Mouse (Mus musculus) mouse embryonic stem cell (cell line): ENCODE data around the gene Tnnc1.

Experiments used
- in situ Hi-C, 2 experiments: fragments of 300-500 bp; cut with MboI; formaldehyde crosslinking; loops; 1 replicate in 1 of 2; 3 replicates in 1 of 2; pipeline ENCODE4 v1.14.3; 2019 to 2020; ENCODE audit warnings: low sequenced_read_pairs in 2 of 2, low pct_unique_long_range_greater_than_20kb in 1 of 2, mixed read lengths in 1 of 2; ENCODE audit not compliant: unreplicated experiment in 1 of 2

The Tnnc1 gene

DNA sequence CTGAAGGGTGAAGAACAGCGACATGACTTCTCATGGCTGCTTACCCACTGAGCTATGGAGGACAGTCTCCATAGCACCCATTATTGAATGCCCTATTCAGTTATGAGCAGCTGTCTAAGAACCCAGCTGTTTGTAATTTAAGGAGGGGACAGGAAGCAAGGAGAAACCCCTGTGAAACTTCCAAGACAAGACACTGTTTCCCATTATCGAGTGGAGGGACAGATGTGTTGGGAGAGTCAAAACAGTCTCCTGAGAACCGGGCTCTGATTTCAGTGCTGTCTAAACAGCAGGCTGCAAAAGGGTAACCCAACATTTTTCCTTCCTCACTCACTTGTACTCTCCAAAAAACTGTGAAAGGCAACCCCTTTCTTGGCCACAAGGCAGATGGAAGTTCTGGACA, 32.4 kb downstream of the Tnnc1 start:
- in situ Hi-C loops, result no loop called here

DNA sequence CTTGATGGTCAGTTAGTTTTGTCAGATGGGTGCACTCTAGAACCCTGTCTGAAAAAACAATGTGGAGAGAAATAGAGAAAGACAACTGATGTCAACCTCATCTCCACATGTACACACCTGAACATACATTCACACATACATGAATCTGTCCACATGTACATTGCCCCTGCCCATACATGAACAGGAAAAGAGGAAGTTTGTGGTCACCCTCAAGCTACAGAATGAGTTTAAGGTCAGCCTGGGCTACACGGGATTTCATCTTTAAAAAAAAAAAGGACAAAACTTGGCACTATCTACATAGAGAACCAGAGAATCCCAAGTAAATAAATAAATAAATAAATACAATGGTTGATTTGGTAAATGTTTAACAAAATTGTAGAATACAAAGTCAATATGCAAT, 36.7 kb downstream of the Tnnc1 start:
- in situ Hi-C loops, result no loop called here

DNA sequence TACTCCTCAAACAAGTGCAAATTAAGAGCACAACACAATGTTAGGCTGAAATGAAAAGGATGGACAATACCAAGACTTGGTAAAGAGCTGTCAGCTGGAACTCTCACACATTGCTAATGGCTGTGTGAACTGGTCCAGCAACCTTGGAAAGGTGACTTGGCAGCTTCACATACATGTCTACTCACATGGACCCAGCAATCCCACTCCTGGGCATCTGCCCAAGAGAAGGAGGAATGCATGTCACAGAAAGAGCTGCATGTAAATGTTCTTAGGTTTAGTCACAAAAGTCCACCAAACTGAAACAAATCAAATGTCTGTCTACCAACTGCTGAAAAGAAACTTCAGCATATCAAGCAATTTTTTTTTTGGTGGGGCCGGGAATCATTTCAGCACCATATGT, 37.8 kb downstream of the Tnnc1 start:
- in situ Hi-C loops, result no loop called here

DNA sequence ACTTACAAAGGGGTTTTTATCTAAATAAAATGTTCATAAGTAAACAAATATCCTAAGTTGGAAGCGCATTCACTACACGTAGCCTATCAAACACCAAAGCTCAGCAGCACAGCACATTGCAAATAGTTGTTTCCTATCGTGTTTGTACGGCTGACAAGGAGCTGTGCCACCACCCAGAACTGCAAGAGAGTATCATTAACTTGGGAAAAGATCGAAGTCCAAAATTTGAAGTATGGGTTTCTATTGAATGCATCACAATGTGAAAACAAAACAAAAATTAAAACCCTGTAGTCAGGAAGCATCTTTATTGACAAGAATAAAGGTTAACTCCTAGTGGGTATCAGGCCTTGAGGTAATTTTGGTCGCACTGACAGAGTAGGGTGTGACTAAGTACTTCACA, 40.3 kb downstream of the Tnnc1 start:
- in situ Hi-C loops, result no loop called here

DNA sequence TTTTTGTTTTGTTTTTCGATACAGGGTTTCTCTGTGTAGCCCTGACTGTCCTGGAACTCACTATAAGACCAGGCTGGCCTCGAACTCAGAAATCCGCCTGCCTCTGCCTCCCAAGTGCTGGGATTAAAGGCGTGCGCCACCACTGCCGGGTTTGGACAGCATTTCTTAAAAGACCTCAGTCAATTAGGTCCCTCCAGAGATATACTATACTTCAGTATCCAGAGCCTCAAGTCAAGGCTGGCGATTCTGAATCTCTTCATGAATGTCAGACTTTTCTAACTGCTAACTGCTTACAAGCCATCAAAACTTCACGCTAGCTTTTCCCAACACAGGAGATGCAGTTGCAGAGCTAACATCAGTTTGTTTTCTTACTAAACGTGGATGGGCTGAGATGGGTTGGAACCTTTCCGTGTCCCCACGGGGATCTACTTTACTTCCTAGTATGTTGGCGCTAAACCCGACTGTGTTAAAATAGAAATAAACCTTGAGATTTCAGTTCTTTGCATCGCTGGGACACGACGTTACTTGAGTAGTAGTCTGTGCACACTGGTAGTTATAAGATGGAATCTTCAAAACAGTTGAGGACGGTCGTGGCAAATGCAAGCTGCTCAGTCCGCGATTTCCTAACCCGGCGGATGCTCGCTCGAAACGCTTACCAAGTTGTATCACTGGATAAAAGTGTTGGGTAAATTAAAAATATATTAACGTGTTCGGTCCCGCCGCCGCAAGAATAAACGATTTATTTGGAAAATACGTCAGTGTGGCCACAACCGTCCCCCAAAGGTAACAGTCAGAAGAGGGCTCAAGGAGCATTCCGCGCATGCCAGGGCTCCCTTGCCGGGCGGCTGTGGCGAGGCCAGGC, 42.3 kb downstream of the Tnnc1 start:
- in situ Hi-C loops, result no loop called here

DNA sequence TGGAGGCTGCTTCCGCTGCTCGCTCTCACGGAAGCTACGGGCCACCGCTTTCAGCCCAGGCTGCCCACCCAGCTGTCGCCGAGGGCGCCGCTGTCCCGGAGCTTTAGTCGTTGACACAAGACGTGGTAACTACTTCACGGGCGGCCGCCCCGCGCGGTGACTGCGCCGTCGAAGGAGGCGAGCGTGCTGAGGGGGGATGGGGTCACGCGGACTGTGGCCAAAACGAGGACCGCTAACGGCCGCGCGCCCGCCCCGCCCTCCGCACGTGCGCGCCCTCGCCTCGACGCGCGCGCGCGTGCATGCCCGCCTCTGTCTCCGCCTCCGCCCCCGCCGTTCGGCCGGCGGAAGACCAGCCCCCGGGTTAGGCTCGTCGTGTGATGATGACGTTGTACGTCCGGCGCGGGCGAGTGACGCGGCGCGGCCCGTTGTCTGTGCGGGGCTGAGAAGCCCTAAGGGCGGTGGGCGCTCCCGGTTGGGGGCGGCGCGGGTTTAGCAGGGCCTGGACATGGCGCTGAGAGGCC, 43.0 kb downstream of the Tnnc1 start, which contains the start of the genes Phf7 and Bap1:
TSS of gene Phf7 (minus strand) at position 234 of the 521 bp plus-strand sequence.
TSS of gene Bap1 (plus strand) at position 367 of the 521 bp plus-strand sequence.
- in situ Hi-C loops, result no loop called here

DNA sequence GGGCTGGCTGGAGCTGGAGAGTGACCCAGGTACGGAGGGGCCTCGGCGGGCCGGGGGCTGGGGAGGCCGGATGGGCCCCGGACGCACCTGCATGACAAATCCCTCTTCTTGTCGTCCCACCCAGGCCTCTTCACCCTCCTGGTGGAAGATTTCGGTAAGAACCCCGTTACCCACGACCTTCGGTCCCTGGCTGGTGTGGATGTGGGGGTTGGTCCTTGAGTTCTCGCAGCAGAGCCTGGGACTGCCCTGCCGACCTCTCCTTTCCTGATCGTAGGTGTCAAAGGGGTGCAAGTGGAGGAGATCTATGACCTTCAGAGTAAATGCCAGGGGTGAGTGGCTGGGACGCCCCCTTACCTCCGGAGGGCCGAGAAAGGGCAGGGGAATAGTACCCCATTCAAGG, 43.5 kb downstream of the Tnnc1 start:
- in situ Hi-C loops, result no loop called here

DNA sequence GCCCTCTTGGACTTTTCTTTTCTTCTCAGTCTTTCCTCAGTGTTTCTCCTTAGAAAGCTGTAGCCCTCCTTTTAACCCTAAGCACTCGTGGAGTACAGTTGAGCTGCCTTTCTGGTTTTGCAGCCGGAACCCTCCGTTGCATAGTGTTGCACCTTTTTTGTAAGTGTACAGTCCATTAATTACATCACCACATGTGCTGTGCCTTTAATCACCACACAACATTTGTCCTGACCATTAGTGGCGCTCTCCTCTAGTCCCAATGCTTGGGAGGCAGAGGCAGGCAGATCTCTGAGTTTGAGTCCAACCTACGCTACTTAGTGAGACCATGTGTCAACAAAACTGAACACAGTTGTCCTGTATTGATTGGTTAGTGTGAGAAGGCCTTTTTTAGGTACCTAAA, 44.0 kb downstream of the Tnnc1 start:
- in situ Hi-C loops, result no loop called here

DNA sequence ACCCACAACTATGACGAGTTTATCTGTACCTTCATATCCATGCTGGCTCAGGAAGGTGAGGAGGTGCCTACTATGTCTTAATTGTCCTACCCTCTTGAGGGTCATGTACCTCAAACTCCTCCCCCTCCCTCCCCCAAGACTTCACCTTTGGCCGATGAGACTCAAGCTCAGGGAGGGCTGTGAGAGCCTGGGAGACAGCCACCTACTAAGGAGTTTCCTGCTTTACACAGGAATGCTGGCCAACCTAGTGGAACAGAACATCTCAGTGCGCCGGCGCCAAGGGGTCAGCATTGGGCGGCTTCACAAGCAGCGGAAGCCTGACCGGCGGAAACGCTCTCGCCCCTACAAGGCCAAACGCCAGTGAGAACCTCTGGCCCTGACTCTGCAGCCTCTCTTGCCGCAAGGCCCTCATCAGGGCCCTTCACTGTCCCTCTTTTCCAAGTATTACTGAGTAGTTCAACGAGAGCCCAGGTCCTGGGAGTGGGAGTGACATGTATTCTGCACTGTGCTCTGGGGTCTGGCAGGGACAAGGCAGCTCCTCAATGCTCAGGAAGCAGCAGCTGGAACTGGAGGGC, 50.5 kb downstream of the Tnnc1 start:
- in situ Hi-C loops, result no loop called here

DNA sequence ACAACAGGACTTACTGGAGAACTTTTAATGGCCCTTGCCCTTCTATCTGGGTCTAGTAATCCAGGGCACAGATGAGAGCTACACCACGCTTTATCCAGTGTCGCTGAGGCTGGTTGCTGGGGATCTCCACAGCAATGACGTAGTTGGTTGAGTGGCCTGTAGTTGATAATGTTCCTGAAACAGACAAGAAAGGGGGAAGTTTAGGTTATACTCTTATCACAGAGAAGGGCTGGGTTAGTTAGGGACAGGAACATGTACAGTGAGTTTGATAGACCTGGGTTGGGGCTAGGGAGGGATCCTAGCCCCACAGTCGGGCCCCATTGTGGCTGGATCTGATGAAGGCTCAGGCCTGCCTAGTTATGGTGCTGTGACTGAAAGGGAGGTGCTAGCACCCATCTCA, 52.3 kb downstream of the Tnnc1 start:
- in situ Hi-C loops, result no loop called here

DNA sequence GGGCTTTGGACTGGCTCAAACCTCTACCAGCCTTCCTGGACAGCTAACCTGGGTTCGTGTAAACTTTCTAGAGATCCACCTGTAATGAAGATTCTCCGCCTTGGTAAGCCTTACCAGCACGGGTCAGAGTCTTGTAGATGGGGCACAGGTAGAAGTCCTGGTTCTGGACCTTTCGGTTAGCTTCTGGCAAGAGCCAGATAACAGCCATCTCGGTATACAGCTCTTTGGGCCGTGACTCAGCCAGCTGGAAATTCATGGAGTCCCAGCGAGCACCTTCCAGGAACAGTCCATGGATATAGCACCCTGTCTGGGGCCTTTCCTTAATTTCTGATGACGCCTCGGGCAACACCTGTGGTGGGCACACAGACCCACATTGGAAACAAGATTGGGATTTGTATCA, 52.8 kb downstream of the Tnnc1 start:
- in situ Hi-C loops, result no loop called here
